Mouse (Mus musculus) kidney, adult 2 months (tissue): Measurements from ENCODE around the gene Mymk.

Source experiments
- CTCF ChIP-seq: fragments of 200-500 bp; conservative IDR thresholded peaks from 2 replicates; pipeline ENCODE4 v1.5.1; 2011; ENCODE audit warnings: low read depth, mild to moderate bottlenecking, control low read depth, low read length, moderate library complexity, mixed read lengths; ENCODE audit not compliant: insufficient read depth, insufficient read length
- POLR2A ChIP-seq: fragments of 200-500 bp; IDR thresholded peaks from one replicate; pipeline ENCODE4 v1.6.1; 2011; ENCODE audit warnings: low read depth, low read length, control low read depth

DNA sequence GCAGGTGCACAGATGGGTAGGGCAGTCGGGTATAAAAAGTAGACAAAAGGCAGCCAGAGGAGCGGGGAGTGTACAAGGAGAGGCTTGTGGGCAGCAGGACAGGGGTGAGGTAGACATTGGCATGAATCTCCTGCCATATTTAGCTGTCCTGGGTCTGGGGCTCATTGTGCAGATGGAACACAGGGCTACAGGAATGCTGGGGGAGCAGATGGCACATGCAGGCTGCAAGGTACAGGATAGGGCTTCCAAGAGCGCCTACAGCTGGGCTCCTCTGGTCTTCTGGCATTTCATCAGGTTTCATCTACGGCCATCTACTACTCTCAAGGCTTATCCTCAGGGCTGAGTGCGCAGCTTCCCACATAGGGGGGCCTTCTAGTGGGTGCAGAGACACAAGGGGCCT, 37.1 kb upstream of the Mymk start:
- TF ChIP-seq CTCF: no peak
- TF ChIP-seq POLR2A: no peak
